Mouse (Mus musculus) bone marrow macrophage, adult 2 months (primary cell): ENCODE measurements around the gene Immt.

ENCODE experiments used
- CTCF ChIP-seq: IDR thresholded peaks from 2 replicates; pipeline ENCODE4 v1.5.1; 2012; ENCODE audit warnings: low read depth, mild to moderate bottlenecking, low read length, moderate library complexity
- POLR2A ChIP-seq: IDR thresholded peaks from 2 replicates; pipeline ENCODE4 v1.6.1; 2012; ENCODE audit warnings: mild to moderate bottlenecking, low read depth, low read length, borderline replicate concordance

DNA sequence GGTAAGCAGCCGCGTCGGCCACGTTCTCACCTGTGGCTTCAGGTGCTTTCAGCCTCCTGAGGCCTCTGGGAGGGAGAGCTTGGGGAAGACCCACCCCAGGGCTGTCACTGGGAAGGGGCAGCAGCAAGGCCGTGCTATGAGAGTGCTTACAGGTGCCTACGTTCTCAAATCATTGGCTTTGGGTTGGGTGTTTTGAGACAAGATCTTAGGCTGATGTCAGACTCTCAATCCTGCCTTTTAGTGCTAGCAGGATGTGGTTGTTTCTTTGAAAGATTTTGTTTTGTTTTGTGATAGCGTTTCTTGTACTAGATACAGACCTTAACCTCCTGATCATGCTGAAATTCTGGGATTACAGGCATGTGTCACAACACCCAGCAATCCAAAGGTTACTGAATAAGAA, 89.6 kb downstream of the Immt start:
- no peak for TF ChIP-seq CTCF
- no peak for TF ChIP-seq POLR2A
